Mouse (Mus musculus): ENCODE results near the gene Gbp9. TPM values are rescaled to one million over a fixed set of nuclear protein-coding genes. Genes with fewer than 3 reads are reported as not detected.
"Not testable (repeated sequence)": the region's sequence is repeated elsewhere in the genome, so short reads cannot be mapped to it uniquely, and the experiment has no call there.

The Gbp9 gene
- 100 to 1,000 TPM in 1 of 3 experiments, 10 to 100 TPM in 2; 66.1 to 118 (median 87.6) TPM for polyA plus RNA-seq (2017; shearing (Covaris generic))

- ATAC-seq, result peak; percentile 80
These were observed at the start of gene Gbp9, which contains the start of the genes Gbp8 and Gbp4 for GRCm38 (mm10) chr5:105139409-105140088. Gbp9 (minus strand) TSS chr5:105139539. Gbp8 (minus strand) TSS chr5:105139540. Gbp4 (minus strand) TSS chr5:105139586.

GRCm38 (mm10) chr5:105181446-105181845 is 42.1 kb upstream of the Gbp9 start:
- no peak for ATAC-seq

DNA sequence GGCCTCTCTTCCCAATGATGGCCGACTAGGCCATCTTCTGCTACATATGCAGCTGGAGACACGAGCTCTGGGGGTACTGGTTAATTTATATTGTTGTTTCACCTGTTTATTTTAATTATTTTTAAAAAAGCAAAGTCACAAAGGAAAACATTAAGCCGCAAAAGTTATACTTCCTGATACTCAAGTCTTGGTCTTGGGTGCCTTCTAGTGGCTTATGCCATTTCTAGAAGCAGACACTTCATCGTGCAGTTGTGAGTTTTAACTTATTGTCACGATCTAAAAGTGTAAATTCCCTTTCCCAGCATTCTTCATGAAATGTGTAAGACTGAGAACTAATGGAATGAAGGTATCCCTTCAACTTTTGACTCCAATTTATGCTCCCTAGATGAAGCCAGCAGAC is 17.2 kb upstream of the Gbp9 start:
- ATAC-seq, result no peak

DNA sequence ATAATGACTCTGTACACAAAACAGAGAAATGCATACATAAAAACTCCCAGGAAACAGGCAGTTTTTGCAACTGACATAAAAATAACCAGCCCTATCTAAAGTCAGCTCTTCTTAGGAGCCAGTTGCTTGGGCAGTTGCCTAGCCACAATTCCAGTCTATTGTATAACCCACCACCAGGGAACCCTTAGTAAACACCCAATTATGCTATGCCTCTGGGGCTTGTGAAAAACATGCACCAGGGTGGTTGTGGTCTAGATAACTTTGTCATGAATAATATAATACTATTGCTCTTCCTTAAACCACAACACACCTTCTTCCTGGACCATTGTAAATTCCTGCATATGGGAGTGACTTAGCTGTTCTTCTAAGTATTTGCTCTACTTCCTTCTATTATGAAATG is 14.7 kb upstream of the Gbp9 start:
- no peak for ATAC-seq

DNA sequence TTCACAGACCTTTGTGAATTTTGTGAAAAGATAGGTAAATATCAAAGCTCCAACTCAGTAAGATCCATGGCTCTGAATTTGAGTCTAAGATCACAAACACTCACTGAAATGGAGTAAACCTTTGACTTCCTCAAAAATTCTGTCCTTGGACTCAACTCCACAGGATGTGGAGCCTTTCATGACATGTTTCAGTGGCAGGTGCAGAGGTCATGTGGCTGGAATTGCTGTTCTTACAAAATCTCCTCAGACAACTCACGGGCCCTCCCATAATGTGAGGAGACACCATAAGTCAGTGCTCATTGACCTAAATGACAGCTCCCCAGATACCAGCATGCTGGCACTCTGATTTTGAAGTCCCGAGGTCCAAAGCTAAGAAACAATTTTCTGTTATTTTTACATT is 8.7 kb upstream of the Gbp9 start:
- ATAC-seq, result not testable (repeated sequence)

GRCm38 (mm10) chr5:105146447-105146846 is 7.1 kb upstream of the Gbp9 start:
- no peak for ATAC-seq

GRCm38 (mm10) chr5:105145731-105146130 is 6.4 kb upstream of the Gbp9 start:
- ATAC-seq, result peak; percentile 64

- not testable (repeated sequence) for ATAC-seq
These were observed 911 bp upstream of the Gbp9 start for GRCm38 (mm10) chr5:105140089-105140810.

DNA sequence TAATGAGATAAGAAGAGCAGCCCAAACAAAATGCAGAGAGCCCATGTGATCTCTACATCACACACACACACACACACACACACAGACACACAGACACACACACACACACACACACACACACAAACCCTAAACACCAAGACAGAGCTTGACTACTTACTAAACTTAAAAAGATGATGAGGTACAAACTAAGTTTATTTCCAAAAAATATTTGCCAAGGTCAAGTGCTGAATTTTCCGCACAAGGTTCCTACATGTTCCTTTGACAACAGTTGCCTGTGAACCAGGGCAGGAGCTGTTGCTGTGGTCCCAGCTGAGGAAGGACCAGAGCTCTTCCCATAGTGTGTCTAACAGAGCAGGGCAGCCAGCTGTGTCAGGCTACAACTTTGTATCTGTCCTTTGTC is 433 bp downstream of the Gbp9 start:
- ATAC-seq, result no peak

DNA sequence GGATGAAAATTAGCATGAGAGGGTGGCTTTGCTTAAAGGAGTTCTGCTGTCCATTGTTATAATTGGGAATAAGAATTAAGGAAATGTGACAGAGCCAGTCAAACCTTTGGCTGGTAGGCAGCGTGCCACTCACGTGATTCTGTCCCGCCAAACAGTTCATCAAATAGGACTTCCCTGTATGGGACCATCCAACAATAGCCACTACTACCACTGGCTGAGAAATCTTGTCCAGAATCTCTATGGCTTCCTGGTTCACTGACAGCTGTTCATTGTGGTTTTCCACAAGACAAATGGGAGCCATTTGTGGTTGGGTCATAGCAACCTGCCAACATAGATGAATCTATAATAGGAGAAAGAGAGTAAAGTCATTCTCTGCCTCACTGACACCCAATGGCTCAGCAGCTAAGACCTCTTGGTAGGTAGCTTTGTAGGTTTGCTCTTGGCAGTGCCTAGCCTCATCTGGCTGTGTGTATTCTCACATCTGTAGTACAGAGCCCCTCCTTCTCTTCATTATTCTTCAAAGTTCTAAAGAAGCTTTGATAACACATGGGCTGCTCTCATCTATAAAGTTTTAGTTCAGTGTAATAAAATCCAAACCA is 2.5 kb downstream of the Gbp9 start:
- ATAC-seq, result not testable (repeated sequence)

DNA sequence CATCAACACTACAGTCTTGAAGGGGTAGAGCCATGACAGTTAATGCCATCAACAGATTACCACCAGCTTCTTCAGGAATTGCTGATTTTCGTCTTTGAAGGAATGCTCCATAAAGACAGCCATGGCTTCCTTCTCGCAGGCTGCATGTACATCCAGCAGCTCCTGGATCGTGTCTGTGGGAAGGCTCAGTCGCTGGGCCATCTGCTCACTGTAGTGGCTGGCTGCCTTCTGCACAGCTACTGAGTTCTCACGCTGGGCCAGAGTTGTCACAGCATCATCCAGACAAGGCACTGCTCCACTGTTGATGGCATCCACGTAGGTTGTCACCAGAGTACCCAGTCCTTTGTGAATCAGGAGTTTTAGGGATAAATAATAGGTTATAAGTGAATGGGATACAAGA is 17.6 kb downstream of the Gbp9 start:
- ATAC-seq, result not testable (repeated sequence)

DNA sequence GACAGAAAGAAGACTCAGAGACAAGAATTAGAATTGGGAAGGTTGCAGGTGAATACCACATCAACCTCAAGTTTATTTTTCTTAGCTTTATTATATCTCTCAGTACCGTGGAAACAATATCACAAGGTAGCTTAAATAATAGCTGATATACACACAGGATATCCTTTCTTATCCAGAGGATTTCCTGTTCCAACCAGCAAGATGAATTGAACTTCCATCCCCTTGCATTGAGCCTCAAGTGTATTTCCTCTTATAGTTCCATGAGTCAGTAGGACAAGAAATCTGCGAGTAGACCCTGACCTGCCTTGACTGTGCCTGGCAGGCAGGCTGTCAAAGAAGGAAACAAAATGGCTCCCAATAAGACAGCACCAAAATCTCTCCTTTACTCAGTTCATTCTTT is 23.6 kb downstream of the Gbp9 start:
- peak; percentile 22 for ATAC-seq

DNA sequence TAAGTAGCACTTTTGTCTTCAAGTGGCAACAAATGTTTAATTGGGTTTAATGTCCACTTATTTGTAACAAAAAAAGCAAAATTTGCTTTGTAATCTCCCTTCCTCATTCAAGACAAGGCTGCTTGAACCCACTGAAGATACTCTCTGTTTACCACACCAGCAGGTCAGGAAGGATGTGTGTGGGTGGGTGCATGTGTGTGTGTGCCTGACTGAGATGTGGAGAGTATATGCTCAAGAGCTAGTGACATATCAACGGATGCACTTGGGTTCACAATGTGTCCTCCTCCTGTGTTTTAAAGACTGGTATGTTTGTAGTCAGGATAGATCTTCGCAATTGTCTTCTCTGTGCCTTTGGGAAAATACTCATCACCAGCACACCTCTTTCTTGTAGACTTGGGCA is 24.6 kb downstream of the Gbp9 start:
- peak; percentile 78 for ATAC-seq

GRCm38 (mm10) chr5:105113656-105114055 is 25.7 kb downstream of the Gbp9 start:
- ATAC-seq, result peak; percentile 8

DNA sequence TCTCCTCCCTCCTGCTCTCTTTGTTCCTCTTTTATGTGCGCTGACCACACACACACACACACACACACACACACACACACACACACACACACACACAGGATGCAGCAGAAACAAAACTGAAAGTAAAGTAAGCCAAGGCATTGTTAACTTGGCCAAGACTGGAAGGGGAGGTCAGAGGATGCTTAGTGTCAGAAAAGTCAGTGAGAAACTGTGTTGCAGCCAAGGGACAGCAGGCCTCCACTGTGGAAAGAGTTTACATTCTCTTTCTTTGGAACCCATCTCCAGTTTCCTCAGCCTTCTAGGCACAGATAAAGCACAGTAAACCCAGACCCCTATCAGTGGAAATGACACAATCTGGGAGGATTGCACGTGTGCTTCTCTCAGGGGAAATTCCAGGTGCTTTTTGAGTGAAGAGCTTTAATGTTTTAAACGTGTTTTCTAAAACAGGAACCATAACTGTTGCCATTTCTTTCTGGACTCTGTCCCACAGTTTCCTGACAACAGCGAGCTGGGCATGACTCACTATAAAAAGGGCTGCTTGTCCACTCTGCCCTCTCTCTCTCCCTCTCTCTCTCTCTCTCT is 29.0 kb downstream of the Gbp9 start:
- peak; percentile 59 for ATAC-seq

DNA sequence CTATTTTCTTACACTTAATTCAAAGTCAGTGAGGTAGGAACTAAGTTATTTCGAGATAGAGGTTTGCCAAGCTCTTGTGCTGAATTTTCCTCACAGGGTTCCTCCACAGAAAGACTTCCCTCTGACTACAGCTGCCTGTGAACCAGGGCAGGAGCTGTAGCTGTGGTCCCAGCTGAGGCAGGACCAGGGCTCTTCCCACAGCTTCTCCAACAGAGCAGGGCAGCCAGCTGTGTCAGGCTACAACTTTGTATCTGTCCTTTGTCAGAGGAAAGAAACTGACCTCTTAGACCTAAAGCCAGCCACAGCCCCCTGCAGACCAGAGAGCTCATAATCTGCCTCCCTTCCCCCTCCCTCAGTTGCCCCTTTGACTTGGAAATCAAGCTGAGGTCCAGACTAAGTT is 29.6 kb downstream of the Gbp9 start:
- not testable (repeated sequence) for ATAC-seq

GRCm38 (mm10) chr5:105105689-105106088 is 33.6 kb downstream of the Gbp9 start:
- not testable (repeated sequence) for ATAC-seq

DNA sequence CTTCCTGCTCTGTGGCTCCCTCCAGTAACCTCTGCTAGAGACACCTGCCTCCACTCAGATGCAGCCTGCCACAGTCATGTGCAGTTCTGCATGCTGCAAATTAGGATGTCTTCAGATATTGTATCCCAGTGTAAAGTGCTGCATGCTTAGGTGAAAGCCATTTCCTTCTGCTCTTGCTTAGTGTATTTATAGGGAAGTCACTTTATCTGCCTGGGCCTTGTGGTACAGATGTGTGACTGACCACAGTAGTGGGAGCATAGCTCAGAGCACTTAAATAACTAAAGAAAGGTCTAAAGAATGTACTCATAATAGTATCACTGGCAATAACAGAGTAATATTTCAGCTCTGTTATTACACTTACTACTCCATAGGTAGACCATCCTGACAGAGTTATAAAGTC is 57.4 kb downstream of the Gbp9 start:
- ATAC-seq, result no peak

DNA sequence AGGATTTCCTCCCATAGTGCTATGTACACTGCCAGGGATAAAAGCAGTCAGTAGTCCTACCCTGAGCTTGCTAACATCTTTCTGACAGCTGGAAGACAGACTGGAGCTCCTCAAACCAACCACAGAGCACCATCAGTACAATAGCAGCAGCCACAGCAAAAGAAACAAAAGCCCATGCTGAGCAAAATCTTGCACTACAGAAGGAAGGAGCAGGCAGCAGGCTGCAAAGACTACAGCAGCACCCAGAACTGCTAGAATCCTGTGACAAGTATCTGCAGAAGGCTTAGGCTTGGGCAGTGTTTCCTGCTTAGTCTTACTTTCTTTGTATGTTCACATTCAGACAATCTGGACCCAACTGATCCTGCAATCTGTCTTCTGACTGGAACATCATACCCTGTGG is 71.0 kb downstream of the Gbp9 start:
- ATAC-seq, result not testable (repeated sequence)

GRCm38 (mm10) chr5:105064443-105064842 is 74.9 kb downstream of the Gbp9 start:
- ATAC-seq, result not testable (repeated sequence)

- no peak for ATAC-seq
These were observed 76.0 kb downstream of the Gbp9 start for GRCm38 (mm10) chr5:105063321-105063720.

DNA sequence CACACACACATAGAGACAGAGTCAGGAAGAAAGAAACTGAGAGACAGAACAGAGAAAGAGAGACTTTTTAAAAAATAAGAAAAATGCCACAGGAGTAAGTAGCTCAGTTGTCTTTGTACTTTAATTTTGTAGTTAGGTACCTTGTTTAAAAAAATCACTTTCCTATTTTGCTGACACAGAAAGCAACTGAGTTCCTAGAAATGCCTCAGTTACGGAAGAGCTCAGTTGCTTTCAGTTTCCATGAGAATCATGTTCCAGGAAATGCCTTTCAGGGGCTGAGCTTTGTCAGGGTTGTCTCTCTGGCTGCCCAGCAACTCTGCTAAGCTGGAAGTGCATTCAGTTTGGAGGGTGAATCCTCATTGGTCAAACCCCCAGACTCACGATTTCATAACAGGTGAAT is 76.9 kb downstream of the Gbp9 start:
- ATAC-seq, result peak; percentile 81

GRCm38 (mm10) chr5:105060224-105060623 is 79.1 kb downstream of the Gbp9 start:
- ATAC-seq, result no peak

All from inflammation-experienced regulatory T-cells, adult 6 months (primary cell).